Mouse (Mus musculus): ENCODE measurements at regions not wholly inside any gene's neighbourhood (a gene's known extent, or its start where the extent isn't known, plus 50 kb on each side); places are given as distances from the start of the nearest gene placed in this dataset.

- TF ChIP-seq CTCF (conservative IDR thresholded peaks at IDR 0.05; ENCODE audit: insufficient read depth, insufficient read length, low read depth, low read length) (no peak), POLR2A (IDR thresholded peaks at IDR 0.05; ENCODE audit: low read depth, low read length) (no peak)
Observed at GRCm38 (mm10) chr1:185151130-185151799, 52.7 kb upstream of the Rab3gap2 start.

Data from kidney, adult 2 months (tissue).